33 mouse cellular contexts compared by ENCODE assay signal in the genomic region with DNA sequence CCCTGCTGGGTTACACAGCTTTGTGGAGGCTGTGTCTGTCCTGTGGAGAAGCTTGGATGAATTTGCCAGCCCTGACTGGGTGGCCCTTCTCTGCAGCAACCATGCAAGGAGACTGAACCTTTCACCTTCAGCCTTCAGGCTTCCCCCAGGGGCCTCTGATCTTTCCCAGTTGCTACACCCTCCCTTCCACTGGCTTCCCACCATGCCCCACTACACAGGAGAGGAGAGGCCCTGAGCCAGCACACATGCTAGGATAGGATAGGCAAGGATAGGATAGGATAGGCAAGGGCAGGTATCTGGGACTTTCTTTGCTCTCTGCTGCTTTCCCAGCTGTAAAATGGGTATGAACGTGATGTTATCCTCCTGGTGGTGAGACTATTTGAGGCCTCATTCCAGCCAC.
"Had no signal": no experiment of that assay in that cellular context is flagged by ENCODE, and none has a peak within 500 bp of the region (broad histone marks: within the 10 kb centered on the region; RNA-seq: fewer than 3 reads in every experiment).

No protein-coding gene starts in this region.

- H3K4me2 ChIP-seq: heart, embryonic 11.5 days; heart, embryonic 12.5 days; heart, embryonic 13.5 days; heart, embryonic 15.5 days; hindbrain, embryonic 12.5 days; hindbrain, embryonic 13.5 days; hindbrain, embryonic 14.5 days; hindbrain, embryonic 15.5 days; intestine, embryonic 15.5 days had no signal

- H3K4me3 ChIP-seq: heart, adult 2 months; heart, embryonic 10.5 days; heart, embryonic 12.5 days; heart, embryonic 13.5 days; heart, embryonic 15.5 days; hindbrain, embryonic 10.5 days; hindbrain, embryonic 12.5 days; hindbrain, embryonic 13.5 days; hindbrain, embryonic 15.5 days; intestine, embryonic 15.5 days; layer of hippocampus, adult 2 months; left cerebral cortex, adult 2 months had no signal

- H3K9me3 ChIP-seq: heart, embryonic 10.5 days; heart, embryonic 12.5 days; heart, embryonic 13.5 days; heart, embryonic 15.5 days; hindbrain, embryonic 10.5 days; hindbrain, embryonic 12.5 days; hindbrain, embryonic 13.5 days; hindbrain, embryonic 15.5 days; intestine, embryonic 15.5 days had no signal

- DNase-seq: heart, adult 2 months; heart, postnatal 10 days; heart, postnatal 14 days; heart, postnatal 36 days; heart, postnatal 4 days; kidney, adult 11 months; kidney, adult 8-10 months; kidney, adult 9 months; kidney, postnatal 10 days; kidney, postnatal 14 days; kidney, postnatal 25 days; kidney, postnatal 36 days; layer of hippocampus, adult 9-11 months; layer of hippocampus, postnatal 36 days had no signal

- ATAC-seq: hindbrain, embryonic 16.5 days; hindbrain, postnatal 0 days; inflammation-experienced regulatory T-cells, adult 6 months; intestine, embryonic 15.5 days; intestine, embryonic 16.5 days; intestine, postnatal 0 days had no signal

- H3K9ac ChIP-seq: heart, embryonic 12.5 days; heart, embryonic 13.5 days; heart, embryonic 15.5 days; hindbrain, embryonic 12.5 days; hindbrain, embryonic 13.5 days; hindbrain, embryonic 14.5 days; hindbrain, embryonic 15.5 days; intestine, embryonic 15.5 days had no signal

- H3K36me3 ChIP-seq: heart, embryonic 10.5 days; heart, embryonic 12.5 days; heart, embryonic 13.5 days; heart, embryonic 15.5 days; hindbrain, embryonic 10.5 days; hindbrain, embryonic 12.5 days; hindbrain, embryonic 13.5 days; hindbrain, embryonic 15.5 days; intestine, embryonic 15.5 days had no signal

- H3K27me3 ChIP-seq: heart, embryonic 15.5 days; hindbrain, embryonic 12.5 days; hindbrain, embryonic 13.5 days; hindbrain, embryonic 15.5 days; intestine, embryonic 15.5 days had no signal

- H3K4me1 ChIP-seq: intestine, embryonic 15.5 days had no signal

- H3K27ac ChIP-seq: heart, adult 2 months; heart, embryonic 10.5 days; heart, embryonic 13.5 days; heart, embryonic 15.5 days; hindbrain, embryonic 10.5 days; hindbrain, embryonic 12.5 days; hindbrain, embryonic 13.5 days; hindbrain, embryonic 14.5 days; hindbrain, embryonic 15.5 days; hindbrain, postnatal 0 days; intestine, embryonic 15.5 days; kidney, postnatal 0 days; layer of hippocampus, adult 2 months; left cerebral cortex, adult 2 months had no signal
